Mouse (Mus musculus) small intestine, adult 2 months (tissue): ENCODE results near the gene Spdl1.

ENCODE experiments used
- CTCF ChIP-seq: fragments of 200-500 bp; IDR thresholded peaks from 2 replicates; pipeline ENCODE4 v1.5.1; 2012; ENCODE audit warnings: low read depth, mild to moderate bottlenecking, control low read depth, inconsistent platforms, low read length, moderate library complexity, mixed read lengths; ENCODE audit not compliant: insufficient replicate concordance, insufficient read length; ENCODE audit errors: extremely low read depth
- POLR2A ChIP-seq: fragments of 200-500 bp; IDR thresholded peaks from 2 replicates; pipeline ENCODE4 v1.6.1; 2012; ENCODE audit warnings: low read depth, mild to moderate bottlenecking, control low read depth, inconsistent platforms, low read length, moderate library complexity

DNA sequence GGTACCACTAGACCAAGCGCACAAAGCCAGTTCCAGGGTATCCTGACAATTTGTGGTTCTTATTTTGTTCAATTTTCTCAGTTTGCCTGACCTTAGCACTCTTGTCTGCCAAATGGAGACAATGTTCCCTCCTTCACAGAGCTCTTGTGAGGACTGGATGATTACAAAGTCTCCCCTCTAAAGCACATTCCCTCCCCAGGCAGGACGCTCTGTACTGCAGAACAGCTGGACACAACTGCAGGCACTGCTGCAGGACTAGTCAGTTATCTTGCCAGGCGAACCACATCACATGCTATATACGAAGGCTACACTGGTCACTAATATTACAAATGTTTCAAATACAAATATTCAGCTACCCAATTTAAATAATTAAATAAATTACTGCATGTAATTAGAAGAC is 8.7 kb downstream of the Spdl1 start:
- TF ChIP-seq CTCF, result no peak
- no peak for TF ChIP-seq POLR2A
